Mouse (Mus musculus): ENCODE results near the gene Olfr615. TPM values are rescaled to one million over a fixed set of nuclear protein-coding genes. Genes with fewer than 3 reads are reported as not detected.
"Not testable (repeated sequence)": the region's sequence is repeated elsewhere in the genome, so short reads cannot be mapped to it uniquely, and the experiment has no call there.

The Olfr615 gene
- not detected in 2 replicates for polyA plus RNA-seq (2015; fragmentation: Nextera tagmentation; extraction: Ambion mirVana)

DNA sequence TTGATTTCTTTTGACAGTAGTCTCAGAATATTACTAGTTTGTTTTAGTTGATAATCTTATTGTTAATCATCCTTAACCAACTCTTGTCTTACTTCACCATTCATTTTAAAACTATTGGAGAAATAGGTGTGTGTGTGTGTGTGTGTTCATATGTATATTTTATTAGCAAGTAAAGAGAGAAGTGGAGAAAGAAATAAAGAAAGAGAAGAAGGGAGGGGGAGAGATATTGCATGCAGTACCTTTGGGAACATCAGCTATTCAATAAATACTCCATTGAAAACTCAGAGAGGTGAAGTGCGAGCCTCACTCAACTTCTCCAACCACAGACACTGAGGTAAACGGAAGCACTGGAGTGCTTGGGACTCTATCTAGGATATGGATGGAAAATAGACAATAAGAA lies at the start of gene Olfr615:
TSS of gene Olfr615 (plus strand) at position 301 of the 400 bp plus-strand sequence.
- no peak within 1 kb of the TSS for H3K9ac ChIP-seq
- 89% methylated on average over 2 of the region's 2 CpGs for WGBS
- ATAC-seq (ENCODE audit: low FRiP score): no peak
- no peak within 1 kb of the TSS for H3K4me2 ChIP-seq
- H3K4me1 ChIP-seq (replicated peaks): no peaks in the 10 kb centered on the region
- H3K4me3 ChIP-seq: no peak within 1 kb of the TSS
- H3K27me3 ChIP-seq: no peaks in the 10 kb centered on the region
- no peaks in the 10 kb centered on the region for H3K9me3 ChIP-seq
- no peaks in the 10 kb centered on the region for H3K36me3 ChIP-seq
- no peak within 1 kb of the TSS for H3K27ac ChIP-seq

- H3K27ac ChIP-seq: no peak within 1 kb of the TSS
- ATAC-seq (ENCODE audit: low FRiP score): no peak
- H3K9ac ChIP-seq: no peak within 1 kb of the TSS
- H3K4me1 ChIP-seq (replicated peaks): no peaks in the 10 kb centered on the region
- no peak within 1 kb of the TSS for H3K4me3 ChIP-seq
- no peaks in the 10 kb centered on the region for H3K36me3 ChIP-seq
- WGBS: 87% methylated on average over 2 of the region's 2 CpGs
- no peaks in the 10 kb centered on the region for H3K9me3 ChIP-seq
- H3K4me2 ChIP-seq: no peak within 1 kb of the TSS
- H3K27me3 ChIP-seq: no peaks in the 10 kb centered on the region
Observed at GRCm38 (mm10) chr7:103512022-103512421, 43.9 kb upstream of the Olfr615 start, which contains the start of gene Olfr610. Gene Olfr610, minus strand, starts transcription at chr7:103512122.

- H3K9me3 ChIP-seq; ATAC-seq (ENCODE audit: low FRiP score); H3K27ac ChIP-seq; H3K4me2 ChIP-seq; H3K27me3 ChIP-seq; H3K4me3 ChIP-seq; H3K4me1 ChIP-seq (replicated peaks); H3K36me3 ChIP-seq; H3K9ac ChIP-seq: not testable (repeated sequence)
- WGBS: 71% methylated on average over 1 of the region's 1 CpGs
Observed at GRCm38 (mm10) chr7:103520746-103521145, 35.1 kb upstream of the Olfr615 start, which contains the start of gene Olfr611. Gene Olfr611, minus strand, starts transcription at chr7:103520846.

GRCm38 (mm10) chr7:103542617-103543016 lies 13.3 kb upstream of the Olfr615 start, which contains the start of gene Olfr612:
Gene Olfr612, minus strand, starts transcription at chr7:103542717.
- H3K4me2 ChIP-seq; H3K36me3 ChIP-seq; H3K9ac ChIP-seq; H3K4me3 ChIP-seq; H3K9me3 ChIP-seq; H3K27ac ChIP-seq; H3K4me1 ChIP-seq (replicated peaks); H3K27me3 ChIP-seq; ATAC-seq (ENCODE audit: low FRiP score): not testable (repeated sequence)
- 90% methylated on average over 2 of the region's 2 CpGs for WGBS

GRCm38 (mm10) chr7:103547774-103548173 lies 8.1 kb upstream of the Olfr615 start, which contains the start of gene Olfr613:
Gene Olfr613, plus strand, starts transcription at chr7:103548074.
- H3K4me2 ChIP-seq: no peak within 1 kb of the TSS
- no peaks in the 10 kb centered on the region for H3K36me3 ChIP-seq
- no peak within 1 kb of the TSS for H3K9ac ChIP-seq
- H3K27me3 ChIP-seq: no peaks in the 10 kb centered on the region
- WGBS: 79% methylated on average over 2 of the region's 2 CpGs
- no peak within 1 kb of the TSS for H3K4me3 ChIP-seq
- no peak within 1 kb of the TSS for H3K27ac ChIP-seq
- no peaks in the 10 kb centered on the region for H3K4me1 ChIP-seq (replicated peaks)
- ATAC-seq (ENCODE audit: low FRiP score): no peak
- H3K9me3 ChIP-seq: no peaks in the 10 kb centered on the region

DNA sequence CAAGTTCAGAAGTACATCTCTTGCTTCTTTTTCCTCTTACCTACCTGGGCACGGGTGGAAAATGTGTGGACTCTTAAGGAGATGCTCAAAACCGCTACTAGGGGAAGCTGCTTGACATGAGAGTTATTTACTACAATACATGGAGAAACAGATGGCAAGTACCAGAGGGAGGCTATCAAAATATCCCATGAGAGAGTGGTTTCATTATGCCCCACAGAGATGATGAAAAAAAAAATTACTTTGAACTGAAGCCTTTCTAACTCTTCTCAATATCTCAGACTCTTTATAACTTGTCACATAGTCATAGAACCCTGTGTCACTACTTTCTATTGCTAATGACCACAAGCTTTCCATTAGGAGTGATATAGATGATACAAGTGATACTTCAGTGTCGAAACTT lies 13.2 kb downstream of the Olfr615 start, which contains the start of gene Olfr616:
TSS of gene Olfr616 (minus strand) at position 101 of the 400 bp plus-strand sequence.
- 83% methylated on average over 3 of the region's 3 CpGs for WGBS
- Histone ChIP-seq H3K27ac (no peak within 1 kb of the TSS), H3K4me3 (no peak within 1 kb of the TSS), H3K4me2 (no peak within 1 kb of the TSS), H3K4me1 (replicated peaks) (no peaks in the 10 kb centered on the region), H3K9ac (no peak within 1 kb of the TSS), H3K36me3 (no peaks in the 10 kb centered on the region), H3K27me3 (no peaks in the 10 kb centered on the region), H3K9me3 (no peaks in the 10 kb centered on the region)
- no peak for ATAC-seq (ENCODE audit: low FRiP score)

DNA sequence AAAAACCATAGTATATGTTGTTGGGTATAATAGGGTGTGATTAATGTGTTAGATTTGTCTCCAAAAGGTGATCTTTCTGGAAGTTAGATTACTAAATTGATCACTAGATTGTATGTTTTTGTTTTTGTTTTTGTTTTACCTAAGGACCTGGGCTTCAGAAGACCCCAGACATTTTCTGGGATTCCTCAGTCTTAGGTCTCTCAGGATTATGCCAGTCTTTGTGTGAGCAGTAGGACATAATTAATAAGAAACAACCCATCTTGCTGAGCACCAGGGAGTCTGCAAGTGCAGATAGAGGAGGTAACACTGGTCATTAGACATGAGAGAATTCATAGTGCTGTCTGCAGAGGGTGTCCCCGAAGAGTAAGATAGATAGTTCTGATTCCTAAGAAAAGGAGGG lies 16.9 kb downstream of the Olfr615 start, which contains the start of gene Olfr617:
TSS of gene Olfr617 (plus strand) at position 301 of the 400 bp plus-strand sequence.
- Histone ChIP-seq H3K36me3 (no peaks in the 10 kb centered on the region), H3K9me3 (no peaks in the 10 kb centered on the region), H3K27ac (no peak within 1 kb of the TSS), H3K4me3 (no peak within 1 kb of the TSS), H3K4me1 (replicated peaks) (no peaks in the 10 kb centered on the region), H3K4me2 (no peak within 1 kb of the TSS), H3K27me3 (no peaks in the 10 kb centered on the region), H3K9ac (no peak within 1 kb of the TSS)
- ATAC-seq (ENCODE audit: low FRiP score): no peak
- 92% methylated on average over 1 of the region's 1 CpGs for WGBS

DNA sequence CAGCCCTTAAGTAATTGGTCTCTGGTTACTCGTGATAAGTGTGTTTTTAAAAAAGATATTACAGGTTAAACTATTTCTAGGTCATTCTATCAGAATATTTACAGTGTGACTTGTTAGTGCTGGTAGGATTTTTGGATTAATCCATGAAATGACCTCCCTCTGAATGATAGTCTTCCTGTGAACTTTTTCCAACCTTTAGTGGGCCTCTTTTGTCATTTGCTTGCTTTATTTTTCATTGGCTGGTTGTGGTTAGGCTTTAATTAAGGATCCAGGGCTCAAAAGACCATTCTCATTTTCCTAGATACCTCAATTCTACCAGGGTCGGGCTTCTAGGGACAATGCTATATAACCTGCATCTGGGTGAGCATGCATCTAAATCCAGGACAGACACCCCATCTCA lies 33.9 kb downstream of the Olfr615 start, which contains the start of gene Olfr618:
TSS of gene Olfr618 (plus strand) at position 301 of the 400 bp plus-strand sequence.
- H3K36me3 ChIP-seq: no peaks in the 10 kb centered on the region
- no peak for ATAC-seq (ENCODE audit: low FRiP score)
- no peaks in the 10 kb centered on the region for H3K27me3 ChIP-seq
- no peak within 1 kb of the TSS for H3K9ac ChIP-seq
- H3K4me1 ChIP-seq (replicated peaks): no peaks in the 10 kb centered on the region
- H3K9me3 ChIP-seq: no peaks in the 10 kb centered on the region
- 66% methylated on average over 2 of the region's 2 CpGs for WGBS
- no peak within 1 kb of the TSS for H3K4me2 ChIP-seq
- no peak within 1 kb of the TSS for H3K27ac ChIP-seq
- no peak within 1 kb of the TSS for H3K4me3 ChIP-seq

GRCm38 (mm10) chr7:103600275-103600674 lies 44.4 kb downstream of the Olfr615 start, which contains the start of gene Olfr619:
Gene Olfr619, plus strand, starts transcription at chr7:103600575.
- Histone ChIP-seq H3K4me3 (no peak within 1 kb of the TSS), H3K27me3 (no peaks in the 10 kb centered on the region), H3K9me3 (no peaks in the 10 kb centered on the region), H3K9ac (no peak within 1 kb of the TSS), H3K4me2 (no peak within 1 kb of the TSS), H3K4me1 (replicated peaks) (no peaks in the 10 kb centered on the region), H3K36me3 (no peaks in the 10 kb centered on the region), H3K27ac (no peak within 1 kb of the TSS)
- ATAC-seq (ENCODE audit: low FRiP score): no peak

DNA sequence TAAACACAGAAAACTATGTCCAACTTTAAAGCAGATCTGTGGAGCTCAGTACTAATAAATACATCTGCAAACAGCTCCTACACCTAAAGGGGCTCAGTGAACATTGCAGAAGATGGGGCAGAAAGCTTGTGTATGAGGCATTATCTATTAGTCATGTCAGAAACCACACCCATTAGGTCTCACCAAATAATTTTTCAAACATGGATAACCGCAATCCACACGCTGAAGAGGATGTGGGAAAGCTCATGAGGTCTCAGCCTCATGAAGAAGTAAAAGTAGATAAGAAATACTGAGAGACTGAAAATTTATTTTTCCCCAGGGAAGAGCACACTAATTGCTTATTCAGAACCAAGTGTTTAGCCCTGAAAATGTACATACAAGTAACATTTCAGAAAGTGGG lies 51.5 kb downstream of the Olfr615 start:
- Histone ChIP-seq H3K4me2 (no peak overlapping the region), H3K4me3 (no peak overlapping the region), H3K27me3 (no peaks in the 10 kb centered on the region), H3K4me1 (replicated peaks) (no peaks in the 10 kb centered on the region), H3K27ac (no peak overlapping the region), H3K9me3 (no peaks in the 10 kb centered on the region), H3K9ac (no peak overlapping the region), H3K36me3 (no peaks in the 10 kb centered on the region)
- ATAC-seq (ENCODE audit: low FRiP score): no peak
- 83% methylated on average over 2 of the region's 2 CpGs for WGBS

DNA sequence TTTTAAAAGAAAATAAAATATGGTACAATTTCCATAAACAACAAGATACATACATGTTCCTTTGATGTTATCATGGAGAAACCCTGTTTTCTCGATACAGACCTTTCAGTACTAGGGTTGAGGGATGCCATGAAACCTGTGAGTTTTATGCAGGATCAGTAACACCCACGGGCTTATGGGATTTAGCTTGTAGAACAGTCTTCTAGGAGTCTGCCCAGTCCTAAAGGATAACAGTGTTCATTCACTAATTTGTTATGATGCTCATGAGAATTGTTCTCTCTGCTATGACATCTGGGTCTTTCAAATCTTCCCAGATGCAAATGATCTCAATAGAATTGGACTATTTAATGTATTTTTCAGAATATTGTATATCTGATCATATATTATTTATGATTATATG lies 56.6 kb downstream of the Olfr615 start, which contains the start of gene Olfr620:
TSS of gene Olfr620 (minus strand) at position 101 of the 400 bp plus-strand sequence.
- ATAC-seq (ENCODE audit: low FRiP score): no peak
- no peaks in the 10 kb centered on the region for H3K9me3 ChIP-seq
- 78% methylated on average over 2 of the region's 2 CpGs for WGBS
- no peaks in the 10 kb centered on the region for H3K4me1 ChIP-seq (replicated peaks)
- no peaks in the 10 kb centered on the region for H3K36me3 ChIP-seq
- no peak within 1 kb of the TSS for H3K27ac ChIP-seq
- no peak within 1 kb of the TSS for H3K9ac ChIP-seq
- no peak within 1 kb of the TSS for H3K4me2 ChIP-seq
- no peak within 1 kb of the TSS for H3K4me3 ChIP-seq
- no peaks in the 10 kb centered on the region for H3K27me3 ChIP-seq

All from hindbrain, embryonic 13.5 days (tissue).